Mouse (Mus musculus) heart, embryonic 15.5 days (tissue): ENCODE data around the gene Klhl26. TPM values are rescaled to one million over a fixed set of nuclear protein-coding genes. Genes with fewer than 3 reads are reported as not detected.

Experiments
- ATAC-seq: fragments of 200-750 bp; cut with Nextera tagmentation; replicated peaks from 2 replicates; pipeline ENCODE4 v1.8.0; 2017; ENCODE audit warnings: low read depth, moderate TSS enrichment; ENCODE audit not compliant: insufficient number of reproducible peaks, insufficient read depth, low FRiP score
- H3K27ac ChIP-seq: fragments of 300-500 bp; sonication (generic); 2 replicates; pipeline ENCODE4 v1.5.1; 2015; ENCODE audit warnings: mild to moderate bottlenecking, inconsistent platforms
- H3K27me3 ChIP-seq: fragments of 300-500 bp; sonication (generic); 2 replicates; pipeline ENCODE4 v1.6.1; 2015; ENCODE audit warnings: inconsistent platforms
- H3K36me3 ChIP-seq: fragments of 300-500 bp; sonication (generic); 2 replicates; pipeline ENCODE4 v1.6.1; 2015; ENCODE audit warnings: mild to moderate bottlenecking, inconsistent platforms
- H3K4me1 ChIP-seq: fragments of 300-500 bp; sonication (generic); replicated peaks from 2 replicates; pipeline ENCODE4 v1.6.1; 2015; ENCODE audit warnings: inconsistent platforms
- H3K4me2 ChIP-seq: fragments of 300-500 bp; sonication (generic); 2 replicates; pipeline ENCODE4 v1.6.1; 2015; ENCODE audit warnings: inconsistent platforms, mild to moderate bottlenecking, moderate library complexity
- H3K4me3 ChIP-seq: fragments of 300-500 bp; sonication (generic); 2 replicates; pipeline ENCODE4 v1.5.1; 2015; ENCODE audit warnings: mild to moderate bottlenecking, inconsistent platforms
- H3K9ac ChIP-seq: fragments of 300-500 bp; sonication (generic); 2 replicates; pipeline ENCODE4 v1.6.1; 2015; ENCODE audit warnings: mild to moderate bottlenecking, inconsistent platforms
- H3K9me3 ChIP-seq: fragments of 300-500 bp; sonication (generic); replicated peaks from 2 replicates; pipeline ENCODE4 v1.6.1; 2016; ENCODE audit warnings: inconsistent platforms
- WGBS: fragments of 180-500 bp; shearing (Covaris S2); methylation state at CpG from one replicate; pipeline ENCODE4 v1.1.7; 2015; ENCODE audit warnings: mixed read lengths; 5-methylcytosine and 5-hydroxymethylcytosine counted together
- polyA plus RNA-seq: library from polyadenylated mRNA; unstranded; fragments of >200 nt; fragmentation: Nextera tagmentation; extraction: Ambion mirVana; gene quantifications from 2 replicates; pipeline ENCODE4 v1.2.1, GENCODE M21; 2015

The Klhl26 gene
- polyA plus RNA-seq, 1 experiment from 2014 or later, result 8.7 TPM

DNA sequence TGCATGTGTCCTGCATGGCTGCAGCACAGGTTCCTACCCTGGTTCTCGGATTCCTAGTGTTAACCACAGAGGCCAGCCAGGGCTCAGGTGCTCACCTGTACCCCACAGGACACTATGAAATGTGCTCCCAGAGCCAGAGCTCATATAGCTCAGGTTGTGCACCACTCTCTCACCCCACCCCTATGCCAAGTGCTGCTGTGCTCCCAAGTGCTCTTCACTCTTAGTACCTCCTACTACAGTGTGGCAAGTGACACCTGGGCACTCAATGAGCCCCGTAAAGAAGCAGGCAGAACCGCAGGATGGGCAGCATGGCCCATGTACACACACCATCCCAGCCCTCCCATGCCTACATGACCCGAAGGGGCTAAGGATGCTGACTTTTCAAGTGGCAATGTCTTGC, 8.0 kb downstream of the Klhl26 start:
- H3K4me2 ChIP-seq, result no peak overlapping the region
- no peaks in the 10 kb centered on the region for H3K36me3 ChIP-seq
- WGBS, result 85% methylated on average over 4 of the region's 4 CpGs
- no peak for ATAC-seq
- no peak overlapping the region for H3K27ac ChIP-seq
- H3K9me3 ChIP-seq, result no peaks in the 10 kb centered on the region
- H3K4me1 ChIP-seq, result peaks cover 46% of the 10 kb centered on the region
- no peak overlapping the region for H3K4me3 ChIP-seq
- no peak overlapping the region for H3K9ac ChIP-seq
- H3K27me3 ChIP-seq, result no peaks in the 10 kb centered on the region

GRCm38 (mm10) chr8:70467907-70468306, 8.9 kb downstream of the Klhl26 start:
- ATAC-seq, result no peak
- Histone ChIP-seq H3K36me3 (no peaks in the 10 kb centered on the region), H3K9me3 (no peaks in the 10 kb centered on the region), H3K9ac (no peak overlapping the region), H3K4me2 (no peak overlapping the region), H3K27ac (no peak overlapping the region), H3K27me3 (no peaks in the 10 kb centered on the region), H3K4me1 (peaks cover 48% of the 10 kb centered on the region), H3K4me3 (no peak overlapping the region)
- 33% methylated on average over 1 of the region's 1 CpGs for WGBS

GRCm38 (mm10) chr8:70467229-70467725, 9.5 kb downstream of the Klhl26 start:
- Histone ChIP-seq H3K9ac (no peak overlapping the region; the same call in 1 of the 2 replicates), H3K36me3 (no peaks in the 10 kb centered on the region), H3K4me1 (peaks cover 48% of the 10 kb centered on the region), H3K27ac (no peak overlapping the region), H3K9me3 (no peaks in the 10 kb centered on the region), H3K4me3 (no peak overlapping the region), H3K4me2 (0 out of 2 replicates have a peak overlapping the region, but pooled peaks have one; percentile 11), H3K27me3 (no peaks in the 10 kb centered on the region)
- 67% methylated on average over 5 of the region's 5 CpGs for WGBS
- ATAC-seq, result no peak

DNA sequence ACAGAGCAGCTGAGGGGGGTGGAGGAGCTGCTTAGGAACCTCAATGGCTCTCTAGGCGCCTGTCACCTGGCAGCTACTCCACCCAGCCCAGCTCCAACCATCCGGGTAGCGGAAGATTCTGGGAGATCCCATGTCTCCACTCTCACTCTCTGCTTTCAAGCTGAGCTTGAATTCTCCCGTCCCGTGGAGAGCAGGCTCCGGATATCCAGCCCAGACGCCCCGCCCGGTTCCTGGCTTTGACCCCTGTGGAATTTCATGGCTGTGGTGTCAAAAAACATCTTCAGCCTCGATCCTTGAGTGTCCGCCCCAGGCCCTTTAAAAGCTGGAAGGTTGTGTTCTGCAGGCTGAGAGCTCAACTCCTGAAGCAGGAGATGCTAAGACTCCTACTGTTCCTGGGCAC, 10.0 kb downstream of the Klhl26 start:
- Histone ChIP-seq H3K9ac (no peak overlapping the region; the same call in 1 of the 2 replicates), H3K4me1 (peaks cover 53% of the 10 kb centered on the region), H3K4me2 (0 out of 2 replicates have a peak overlapping the region, but pooled peaks have one; percentile 11), H3K27me3 (no peaks in the 10 kb centered on the region), H3K36me3 (no peaks in the 10 kb centered on the region), H3K4me3 (no peak overlapping the region), H3K27ac (no peak overlapping the region), H3K9me3 (no peaks in the 10 kb centered on the region)
- WGBS, result 48% methylated on average over 11 of the region's 11 CpGs
- no peak for ATAC-seq

DNA sequence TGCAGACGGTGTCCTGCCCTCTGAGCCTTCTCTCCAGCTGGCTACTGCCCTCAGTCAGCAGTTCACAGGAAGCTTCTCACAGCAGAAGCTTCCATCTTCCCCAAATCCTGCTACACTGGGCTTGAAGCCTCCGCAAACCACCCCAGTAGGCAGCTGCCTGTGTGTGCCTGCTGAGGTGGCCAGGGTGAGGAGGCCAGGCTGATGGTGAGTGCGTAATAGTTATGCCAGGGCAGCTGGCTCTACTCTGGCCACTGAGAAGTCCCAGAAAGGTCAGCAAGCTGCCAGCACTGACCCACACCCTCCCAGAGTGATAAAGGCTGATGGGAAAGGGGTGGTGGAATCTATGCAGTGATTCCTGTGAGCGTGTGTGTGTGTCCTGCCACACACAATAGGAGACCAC, 10.5 kb downstream of the Klhl26 start:
- Histone ChIP-seq H3K27me3 (no peaks in the 10 kb centered on the region), H3K27ac (no peak overlapping the region), H3K36me3 (no peaks in the 10 kb centered on the region), H3K9ac (no peak overlapping the region), H3K4me3 (no peak overlapping the region), H3K4me1 (peaks cover 57% of the 10 kb centered on the region), H3K9me3 (no peaks in the 10 kb centered on the region), H3K4me2 (no peak overlapping the region)
- WGBS, result 85% methylated on average over 4 of the region's 4 CpGs
- no peak for ATAC-seq

DNA sequence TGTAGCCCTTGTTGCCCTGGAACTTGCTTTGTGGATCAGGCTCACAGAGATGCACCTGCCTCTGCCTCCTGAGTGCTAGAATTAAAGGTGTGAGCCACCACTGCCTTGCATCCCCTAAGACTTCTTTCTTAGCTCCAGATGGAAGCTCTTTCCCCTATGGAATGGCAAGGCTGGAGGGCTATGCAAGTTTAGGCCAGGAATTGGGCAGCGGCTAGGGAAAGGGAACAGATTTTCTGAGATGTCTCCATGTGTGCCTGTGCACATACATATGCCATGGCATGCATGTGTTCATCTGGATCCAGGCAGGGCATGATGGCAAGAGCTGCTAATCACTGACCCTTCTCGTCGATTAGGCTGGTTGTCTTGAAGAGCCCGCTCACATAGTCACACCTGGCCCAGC, 11.1 kb downstream of the Klhl26 start:
- H3K9me3 ChIP-seq, result no peaks in the 10 kb centered on the region
- H3K4me1 ChIP-seq, result peaks cover 63% of the 10 kb centered on the region
- WGBS, result 96% methylated on average over 4 of the region's 4 CpGs
- no peak overlapping the region for H3K27ac ChIP-seq
- no peak overlapping the region for H3K9ac ChIP-seq
- no peaks in the 10 kb centered on the region for H3K27me3 ChIP-seq
- ATAC-seq, result no peak
- H3K4me3 ChIP-seq, result no peak overlapping the region
- no peak overlapping the region for H3K4me2 ChIP-seq
- no peaks in the 10 kb centered on the region for H3K36me3 ChIP-seq

DNA sequence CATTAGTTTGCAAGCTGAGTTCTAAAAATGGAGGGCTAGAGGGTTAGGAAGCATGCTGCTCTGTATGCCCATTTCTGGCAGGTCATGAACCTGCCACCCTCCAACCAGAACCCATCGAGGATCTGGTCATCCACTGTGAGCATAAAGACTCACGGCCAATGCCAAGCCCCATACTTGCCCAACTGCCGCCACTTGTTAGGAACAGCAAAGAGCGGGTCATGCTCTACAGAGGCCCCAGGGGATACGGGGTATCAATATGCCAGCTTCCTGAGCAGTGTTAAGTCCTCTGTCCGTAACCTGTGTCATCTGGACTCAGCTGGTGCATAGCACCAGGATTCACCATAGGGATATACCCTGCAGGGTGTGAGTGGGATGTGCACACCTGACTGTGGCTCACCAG, 12.6 kb downstream of the Klhl26 start:
- H3K4me2 ChIP-seq, result no peak overlapping the region
- H3K36me3 ChIP-seq, result no peaks in the 10 kb centered on the region
- H3K27me3 ChIP-seq, result no peaks in the 10 kb centered on the region
- H3K9me3 ChIP-seq, result no peaks in the 10 kb centered on the region
- peaks cover 61% of the 10 kb centered on the region for H3K4me1 ChIP-seq
- H3K9ac ChIP-seq, result no peak overlapping the region
- H3K27ac ChIP-seq, result no peak overlapping the region
- WGBS, result 89% methylated on average over 6 of the region's 6 CpGs
- H3K4me3 ChIP-seq, result no peak overlapping the region
- no peak for ATAC-seq

DNA sequence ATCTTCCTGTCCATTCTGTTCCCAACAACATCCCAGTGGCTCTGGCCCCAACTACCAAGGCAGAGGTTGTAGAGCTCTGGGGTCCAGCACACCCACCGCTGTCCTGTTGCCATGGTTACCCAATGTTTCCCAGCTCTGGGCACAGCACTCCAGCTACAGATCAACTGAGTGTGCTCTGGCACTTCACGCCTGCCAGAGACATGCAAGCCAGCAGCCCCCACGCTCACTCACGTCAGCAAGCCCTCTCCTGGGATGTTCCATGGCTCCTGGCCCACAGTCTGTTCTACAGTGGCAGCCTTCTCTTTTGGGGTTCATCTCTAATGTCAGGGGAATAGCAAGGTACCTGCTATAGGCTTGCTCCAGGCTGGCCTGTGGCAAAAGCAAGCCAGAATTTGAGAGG, 13.5 kb downstream of the Klhl26 start:
- H3K9ac ChIP-seq, result no peak overlapping the region
- no peaks in the 10 kb centered on the region for H3K9me3 ChIP-seq
- H3K36me3 ChIP-seq, result no peaks in the 10 kb centered on the region
- peaks cover 52% of the 10 kb centered on the region for H3K4me1 ChIP-seq
- no peak overlapping the region for H3K27ac ChIP-seq
- H3K27me3 ChIP-seq, result no peaks in the 10 kb centered on the region
- WGBS, result 70% methylated on average over 4 of the region's 4 CpGs
- H3K4me3 ChIP-seq, result no peak overlapping the region
- no peak overlapping the region for H3K4me2 ChIP-seq
- ATAC-seq, result no peak

- H3K4me2 ChIP-seq, result no peak overlapping the region
- H3K4me1 ChIP-seq, result peaks cover 44% of the 10 kb centered on the region
- H3K9me3 ChIP-seq, result no peaks in the 10 kb centered on the region
- H3K36me3 ChIP-seq, result no peaks in the 10 kb centered on the region
- 87% methylated on average over 8 of the region's 8 CpGs for WGBS
- H3K27ac ChIP-seq, result no peak overlapping the region
- no peak overlapping the region for H3K9ac ChIP-seq
- no peak for ATAC-seq
- H3K27me3 ChIP-seq, result no peaks in the 10 kb centered on the region
- no peak overlapping the region for H3K4me3 ChIP-seq
These were observed 14.3 kb downstream of the Klhl26 start for GRCm38 (mm10) chr8:70462516-70462813.

DNA sequence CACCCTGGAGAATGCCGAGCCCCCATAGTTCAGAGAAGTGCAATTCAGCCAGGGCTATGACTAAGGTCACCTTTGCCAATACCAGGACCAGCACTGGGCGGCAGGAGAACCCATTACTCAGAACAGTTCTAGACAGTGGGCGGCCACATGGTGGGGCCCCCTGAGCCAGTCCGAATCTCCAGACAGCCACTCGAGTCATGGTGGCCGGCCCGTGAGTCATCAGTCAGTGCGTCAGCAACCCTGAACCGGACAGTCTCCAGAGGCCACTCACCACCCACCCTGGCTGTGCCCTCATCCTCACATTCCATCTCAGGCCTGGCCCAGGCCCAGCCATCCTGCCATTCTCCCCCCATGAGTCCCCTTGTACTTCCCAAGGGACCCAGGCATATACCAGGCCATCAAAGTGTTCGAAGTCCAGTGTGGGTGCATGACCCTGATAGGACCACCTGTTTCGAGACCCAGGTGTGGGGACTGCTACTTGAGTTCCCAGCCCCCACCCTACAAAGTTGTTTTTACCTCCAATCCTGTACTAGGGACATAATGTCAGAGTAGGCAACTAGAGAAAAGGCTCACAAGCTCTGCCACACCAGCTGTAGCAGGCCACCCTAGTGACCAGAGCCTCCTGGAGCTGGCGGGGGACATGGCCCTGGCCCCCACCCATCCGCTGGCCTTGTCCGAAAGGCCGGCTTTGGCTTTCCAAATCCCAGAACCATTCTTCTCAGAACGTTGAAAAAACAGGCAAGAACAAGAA, 14.8 kb downstream of the Klhl26 start:
- no peak overlapping the region for H3K27ac ChIP-seq
- no peaks in the 10 kb centered on the region for H3K36me3 ChIP-seq
- H3K9me3 ChIP-seq, result no peaks in the 10 kb centered on the region
- H3K27me3 ChIP-seq, result no peaks in the 10 kb centered on the region
- H3K4me2 ChIP-seq, result no peak overlapping the region
- no peak overlapping the region for H3K9ac ChIP-seq
- WGBS, result 76% methylated on average over 16 of the region's 16 CpGs
- H3K4me3 ChIP-seq, result no peak overlapping the region
- peaks cover 39% of the 10 kb centered on the region for H3K4me1 ChIP-seq
- 0 out of 2 replicates have a peak, but pooled peaks have one; percentile 7 for ATAC-seq

DNA sequence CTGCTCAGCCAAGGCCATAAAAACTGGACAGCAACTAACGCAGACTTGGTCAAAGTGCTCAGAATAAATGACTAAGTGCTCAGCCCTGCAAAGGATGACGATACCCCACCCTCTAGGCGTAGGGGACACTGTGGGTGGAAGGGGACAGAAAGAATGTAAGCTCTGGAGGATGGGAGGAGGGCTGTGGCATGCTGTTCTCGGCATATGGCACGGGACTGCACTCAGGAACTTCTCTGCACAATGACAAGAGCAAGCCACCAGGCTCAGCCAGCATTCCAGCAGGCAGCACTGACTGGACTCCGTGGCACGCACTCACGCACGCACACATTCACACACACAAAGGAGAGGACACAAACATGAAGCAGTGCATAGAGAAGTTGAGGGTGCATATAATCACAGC, 16.2 kb downstream of the Klhl26 start:
- WGBS, result 52% methylated on average over 9 of the region's 9 CpGs
- H3K36me3 ChIP-seq, result no peaks in the 10 kb centered on the region
- no peak overlapping the region for H3K4me2 ChIP-seq
- peak overlapping the region; percentile 13; the same call in 1 of the 2 replicates for H3K27ac ChIP-seq
- H3K9ac ChIP-seq, result peak overlapping the region; percentile 18; the same call in 1 of the 2 replicates
- H3K27me3 ChIP-seq, result no peaks in the 10 kb centered on the region
- no peaks in the 10 kb centered on the region for H3K9me3 ChIP-seq
- H3K4me1 ChIP-seq, result peaks cover 30% of the 10 kb centered on the region
- peak; percentile 20; the same call in 1 of the 2 replicates for ATAC-seq
- no peak overlapping the region for H3K4me3 ChIP-seq

GRCm38 (mm10) chr8:70460199-70460598, 16.6 kb downstream of the Klhl26 start:
- no peaks in the 10 kb centered on the region for H3K36me3 ChIP-seq
- no peaks in the 10 kb centered on the region for H3K27me3 ChIP-seq
- H3K27ac ChIP-seq, result peak overlapping the region; percentile 13; the same call in 1 of the 2 replicates
- H3K4me3 ChIP-seq, result no peak overlapping the region
- WGBS, result 75% methylated on average over 5 of the region's 5 CpGs
- H3K9ac ChIP-seq, result peak overlapping the region; percentile 18; the same call in 1 of the 2 replicates
- no peaks in the 10 kb centered on the region for H3K9me3 ChIP-seq
- H3K4me2 ChIP-seq, result no peak overlapping the region
- no peak for ATAC-seq
- H3K4me1 ChIP-seq, result peaks cover 30% of the 10 kb centered on the region
